Mouse (Mus musculus): ENCODE results near the gene Chil1. TPM values are rescaled to one million over a fixed set of nuclear protein-coding genes. Genes with fewer than 3 reads are reported as not detected.

The Chil1 gene
- polyA plus RNA-seq, 1 experiment from 2014 or later: 2.8 TPM

DNA sequence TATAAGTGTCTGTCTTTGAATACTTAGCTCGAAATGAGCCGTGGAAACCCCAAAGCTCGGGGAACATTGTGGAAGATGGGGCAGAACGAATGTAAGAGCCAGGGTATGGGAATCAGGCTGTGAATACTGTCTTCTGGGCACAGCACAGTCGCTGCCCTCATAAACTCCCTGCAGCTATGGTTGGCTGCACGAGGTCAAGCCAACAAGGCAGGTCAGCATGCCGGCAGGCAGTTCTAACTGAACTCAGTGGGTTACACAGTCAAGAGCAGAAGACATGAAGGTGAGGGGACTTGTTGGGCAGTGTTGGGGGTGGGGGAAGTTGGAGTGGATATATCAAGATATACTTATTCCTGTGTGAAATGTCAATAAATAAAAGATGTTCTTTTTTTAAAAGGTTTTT is 33.1 kb downstream of the Chil1 start:
- Histone ChIP-seq H3K4me1 (replicated peaks) (peaks cover 12% of the 10 kb centered on the region), H3K4me3 (no peak overlapping the region), H3K9ac (no peak overlapping the region), H3K27ac (replicated peaks) (no peak overlapping the region), H3K27me3 (no peaks in the 10 kb centered on the region), H3K4me2 (no peak overlapping the region), H3K36me3 (no peaks in the 10 kb centered on the region), H3K9me3 (no peaks in the 10 kb centered on the region)
- WGBS: 42% methylated on average over 7 of the region's 7 CpGs
- no peak for ATAC-seq (ENCODE audit: low read depth)

DNA sequence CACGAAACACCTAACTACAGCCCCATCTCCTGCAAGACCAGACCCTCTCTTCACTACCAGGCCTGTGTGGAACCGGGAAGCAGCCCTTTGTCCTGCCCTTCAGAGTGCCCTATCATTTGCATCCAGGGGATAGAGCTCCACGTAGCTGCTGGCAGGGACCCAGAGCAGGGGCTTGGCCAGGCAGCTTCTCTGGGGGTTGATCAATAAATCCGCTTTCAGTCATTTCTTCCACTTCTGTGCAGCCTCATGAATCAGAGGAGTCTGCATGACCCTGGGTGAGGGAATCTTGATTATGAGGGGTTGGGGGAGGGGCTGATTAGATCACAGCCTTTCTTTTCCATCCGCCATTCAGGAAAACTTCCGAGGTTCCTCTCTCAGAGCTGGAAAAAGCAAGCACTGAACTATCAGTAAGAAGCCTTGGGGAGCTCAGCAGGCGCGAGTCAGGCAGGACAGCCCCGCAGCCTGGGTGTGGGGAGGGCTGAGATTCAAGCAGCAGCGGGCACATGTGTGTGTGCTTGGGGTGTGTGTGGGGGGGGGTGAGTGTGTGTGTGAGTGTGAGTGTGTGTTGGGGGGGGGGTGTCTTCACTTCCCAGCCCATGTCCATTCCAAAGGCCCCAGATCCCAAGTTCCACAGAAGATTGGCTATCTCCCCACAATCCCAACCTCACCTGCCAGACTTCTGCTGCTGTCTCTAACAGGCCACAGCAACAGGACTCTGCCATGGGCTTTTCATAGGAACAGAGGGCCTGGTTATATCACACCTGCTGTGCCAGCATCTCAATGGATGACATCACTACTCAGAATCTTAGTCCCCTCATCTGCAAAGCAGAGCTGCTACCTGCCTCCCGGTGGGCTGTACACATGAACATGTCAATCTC is 34.0 kb downstream of the Chil1 start:
- H3K9ac ChIP-seq: peak overlapping the region; percentile 12; the same call in 1 of the 2 replicates
- no peaks in the 10 kb centered on the region for H3K9me3 ChIP-seq
- peaks cover 12% of the 10 kb centered on the region for H3K4me1 ChIP-seq (replicated peaks)
- H3K4me3 ChIP-seq: no peak overlapping the region
- H3K36me3 ChIP-seq: no peaks in the 10 kb centered on the region
- peak overlapping the region; percentile 46 for H3K27ac ChIP-seq (replicated peaks)
- ATAC-seq (ENCODE audit: low read depth): peak; percentile 36; the same call in 1 of the 2 replicates
- 20% methylated on average over 11 of the region's 11 CpGs for WGBS
- H3K4me2 ChIP-seq: 0 out of 2 replicates have a peak overlapping the region, but pooled peaks have one; percentile 1
- no peaks in the 10 kb centered on the region for H3K27me3 ChIP-seq

DNA sequence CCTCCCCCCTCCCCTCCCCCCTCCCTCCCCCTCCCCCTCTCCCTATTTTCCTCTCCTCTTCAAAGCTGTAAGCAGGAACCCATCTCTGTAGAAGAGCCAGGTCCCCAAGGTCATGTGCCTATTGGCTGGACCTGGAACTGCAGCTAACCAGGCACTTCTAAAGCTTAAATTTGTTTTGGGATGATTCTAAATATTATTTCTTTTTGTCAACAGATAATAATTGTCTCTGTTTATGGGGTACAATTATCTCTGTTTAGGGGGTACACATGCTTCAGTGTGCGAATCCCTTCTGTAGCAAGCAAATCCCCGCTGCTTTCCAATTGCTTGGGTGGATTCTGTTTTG is 34.6 kb downstream of the Chil1 start:
- Histone ChIP-seq H3K9ac (no peak overlapping the region), H3K36me3 (no peaks in the 10 kb centered on the region), H3K4me2 (no peak overlapping the region), H3K27me3 (no peaks in the 10 kb centered on the region), H3K9me3 (no peaks in the 10 kb centered on the region), H3K4me3 (no peak overlapping the region), H3K4me1 (replicated peaks) (peaks cover 12% of the 10 kb centered on the region), H3K27ac (replicated peaks) (no peak overlapping the region)
- 81% methylated on average over 2 of the region's 2 CpGs for WGBS
- no peak for ATAC-seq (ENCODE audit: low read depth)

DNA sequence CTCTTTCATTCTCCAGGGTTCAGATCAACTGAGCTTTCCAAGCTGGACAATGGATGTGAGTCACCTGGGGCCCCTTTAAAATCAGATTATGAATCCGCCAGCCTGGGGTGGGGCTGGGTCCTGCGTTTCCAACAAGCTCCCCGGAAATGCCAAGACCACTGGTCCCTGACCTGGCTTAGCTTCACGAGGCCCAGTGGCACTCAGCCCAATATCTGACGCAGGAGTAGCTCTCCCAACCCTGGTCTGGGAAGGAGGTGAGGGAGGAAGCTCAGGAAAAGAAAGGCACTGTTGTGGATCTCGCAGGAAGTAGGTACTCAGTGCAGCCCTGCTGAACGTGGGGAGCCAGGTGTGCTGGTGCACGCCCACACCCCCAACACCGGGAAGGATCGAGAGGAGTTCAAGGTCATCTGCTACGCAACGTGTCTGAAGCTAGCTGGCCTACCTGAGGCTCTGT is 35.1 kb downstream of the Chil1 start:
- Histone ChIP-seq H3K4me1 (replicated peaks) (peaks cover 12% of the 10 kb centered on the region), H3K27me3 (no peaks in the 10 kb centered on the region), H3K36me3 (no peaks in the 10 kb centered on the region), H3K4me2 (no peak overlapping the region), H3K9ac (no peak overlapping the region), H3K4me3 (no peak overlapping the region), H3K27ac (replicated peaks) (no peak overlapping the region), H3K9me3 (no peaks in the 10 kb centered on the region)
- 75% methylated on average over 12 of the region's 12 CpGs for WGBS
- no peak for ATAC-seq (ENCODE audit: low read depth)

DNA sequence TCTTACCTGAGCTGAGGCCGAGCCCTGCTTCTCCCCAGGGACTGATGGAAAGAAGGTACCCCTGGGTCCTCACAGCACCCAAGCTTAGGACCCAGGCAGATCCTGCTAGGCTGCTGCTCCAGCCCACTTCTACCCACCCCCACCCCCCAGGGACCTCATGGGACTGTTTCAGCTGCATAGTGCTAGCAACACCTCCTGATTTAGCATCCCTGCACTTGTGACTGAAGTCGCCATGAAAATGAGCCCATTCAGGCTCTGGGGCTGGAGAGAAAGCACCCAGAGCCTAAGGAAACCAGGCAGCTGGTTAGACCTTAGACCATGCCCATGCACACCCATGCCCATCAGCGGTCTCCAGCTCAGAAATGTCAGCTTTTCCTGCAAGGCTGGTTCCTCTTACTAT is 36.0 kb downstream of the Chil1 start:
- no peak for ATAC-seq (ENCODE audit: low read depth)
- 84% methylated on average over 3 of the region's 3 CpGs for WGBS

DNA sequence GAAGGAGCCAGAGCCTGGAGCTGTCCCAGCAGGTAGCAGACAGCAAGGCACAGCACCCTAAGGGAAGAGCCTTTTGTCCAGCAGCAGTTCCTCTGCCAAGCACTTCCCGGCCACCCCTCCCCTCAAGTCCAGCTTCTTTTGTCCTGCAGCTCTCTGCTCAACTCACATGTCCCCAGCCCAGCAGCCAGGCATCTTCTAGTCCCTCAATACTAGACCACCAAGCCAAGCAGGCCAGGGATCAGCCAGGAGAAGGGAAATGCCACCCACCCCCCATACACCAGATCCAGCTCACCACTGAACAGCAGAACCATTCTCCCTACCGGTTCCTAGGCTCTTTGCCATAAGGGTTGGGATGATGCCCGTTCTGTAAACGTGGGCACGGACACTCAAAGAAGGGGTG is 37.6 kb downstream of the Chil1 start:
- Histone ChIP-seq H3K9me3 (no peaks in the 10 kb centered on the region), H3K27me3 (no peaks in the 10 kb centered on the region; the same call in 1 of the 2 replicates), H3K4me2 (no peak overlapping the region), H3K27ac (replicated peaks) (no peak overlapping the region), H3K36me3 (no peaks in the 10 kb centered on the region), H3K9ac (no peak overlapping the region), H3K4me1 (replicated peaks) (peaks cover 12% of the 10 kb centered on the region), H3K4me3 (no peak overlapping the region)
- whole genome bisulfite sequencing: 78% methylated on average over 5 of the region's 5 CpGs
- no peak for ATAC-seq (ENCODE audit: low read depth)

More for the DNA sequence above, 36.0 kb downstream of the Chil1 start:
- Histone ChIP-seq H3K4me3 (no peak overlapping the region), H3K27ac (replicated peaks) (no peak overlapping the region), H3K4me2 (no peak overlapping the region), H3K27me3 (no peaks in the 10 kb centered on the region), H3K4me1 (replicated peaks) (peaks cover 12% of the 10 kb centered on the region), H3K9me3 (no peaks in the 10 kb centered on the region), H3K36me3 (no peaks in the 10 kb centered on the region), H3K9ac (no peak overlapping the region)

DNA sequence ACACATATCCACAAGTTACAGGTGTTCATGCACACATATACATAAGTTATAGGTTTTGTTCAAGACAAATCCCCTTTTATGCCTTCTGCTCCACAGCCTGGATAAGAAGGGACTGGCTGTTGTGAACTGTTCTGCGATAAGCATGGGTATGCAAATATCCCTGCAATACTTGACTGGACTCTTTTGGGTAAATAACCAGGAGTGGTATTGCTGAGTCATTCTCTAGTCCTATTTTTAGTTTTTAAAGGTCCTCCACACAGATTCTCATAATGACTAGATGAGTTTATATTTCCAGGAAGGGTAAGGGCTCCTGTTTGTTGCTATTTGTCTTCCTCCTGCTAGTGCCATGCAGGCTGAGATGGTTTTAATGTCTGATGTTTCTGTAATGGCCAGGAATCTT is 39.2 kb downstream of the Chil1 start:
- ATAC-seq (ENCODE audit: low read depth): no peak

DNA sequence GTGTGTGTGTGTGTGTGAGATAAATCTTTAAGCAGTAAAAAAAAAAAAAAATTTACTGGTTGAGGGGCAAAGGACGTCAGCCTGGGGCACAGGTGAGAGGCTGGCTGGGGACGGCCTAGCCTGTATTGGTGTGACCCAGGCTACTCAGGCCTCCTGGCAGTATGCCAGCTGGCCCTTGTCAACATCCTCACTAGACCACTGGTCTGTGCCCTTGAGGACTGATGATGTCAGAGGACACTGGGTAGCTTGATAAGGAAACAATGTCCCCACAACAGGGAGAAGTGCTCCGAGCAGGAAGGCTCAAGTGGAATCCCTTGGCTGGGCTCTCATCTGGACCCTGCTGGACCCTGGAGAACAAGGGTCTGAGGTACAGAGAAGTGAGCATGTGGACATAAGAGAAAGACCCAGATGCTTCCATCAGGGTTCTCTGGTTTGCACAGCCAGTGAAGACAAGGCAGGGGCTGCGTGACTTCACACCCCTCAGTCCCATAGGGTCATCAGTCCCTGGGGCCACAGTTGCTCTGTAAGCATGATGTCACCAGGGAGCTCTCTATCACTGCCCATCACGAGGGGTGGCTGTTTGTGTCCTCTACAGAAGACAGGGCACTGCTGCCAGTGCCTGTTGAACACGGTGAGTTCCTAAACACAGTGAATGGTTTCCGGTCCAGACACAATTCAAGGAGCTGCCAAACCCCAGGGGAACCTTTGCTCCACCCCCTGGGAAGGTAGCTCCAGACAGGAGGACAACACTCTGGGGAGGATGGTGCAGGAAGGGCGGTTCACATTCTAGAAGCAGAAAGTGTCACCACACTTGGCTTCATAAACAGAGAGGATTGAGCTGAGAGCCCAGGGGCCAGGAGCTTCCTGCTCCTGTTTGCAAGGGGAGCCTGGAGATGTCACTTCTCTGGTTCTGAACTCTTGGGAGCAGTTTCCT is 40.4 kb downstream of the Chil1 start:
- no peak overlapping the region for H3K27ac ChIP-seq (replicated peaks)
- H3K9ac ChIP-seq: no peak overlapping the region
- no peaks in the 10 kb centered on the region for H3K36me3 ChIP-seq
- ATAC-seq (ENCODE audit: low read depth): no peak
- 62% methylated on average over 8 of the region's 8 CpGs for WGBS
- H3K4me1 ChIP-seq (replicated peaks): no peaks in the 10 kb centered on the region
- H3K4me3 ChIP-seq: no peak overlapping the region
- no peaks in the 10 kb centered on the region for H3K9me3 ChIP-seq
- no peaks in the 10 kb centered on the region; the same call in 1 of the 2 replicates for H3K27me3 ChIP-seq
- H3K4me2 ChIP-seq: no peak overlapping the region

More for the DNA sequence above, 39.2 kb downstream of the Chil1 start:
- H3K27ac ChIP-seq (replicated peaks): no peak overlapping the region
- H3K4me2 ChIP-seq: no peak overlapping the region
- H3K4me3 ChIP-seq: no peak overlapping the region
- H3K27me3 ChIP-seq: no peaks in the 10 kb centered on the region; the same call in 1 of the 2 replicates
- no peak overlapping the region for H3K9ac ChIP-seq
- no peaks in the 10 kb centered on the region for H3K36me3 ChIP-seq
- peaks cover 2% of the 10 kb centered on the region for H3K4me1 ChIP-seq (replicated peaks)
- no peaks in the 10 kb centered on the region for H3K9me3 ChIP-seq
- 88% methylated on average over 1 of the region's 1 CpGs for WGBS

DNA sequence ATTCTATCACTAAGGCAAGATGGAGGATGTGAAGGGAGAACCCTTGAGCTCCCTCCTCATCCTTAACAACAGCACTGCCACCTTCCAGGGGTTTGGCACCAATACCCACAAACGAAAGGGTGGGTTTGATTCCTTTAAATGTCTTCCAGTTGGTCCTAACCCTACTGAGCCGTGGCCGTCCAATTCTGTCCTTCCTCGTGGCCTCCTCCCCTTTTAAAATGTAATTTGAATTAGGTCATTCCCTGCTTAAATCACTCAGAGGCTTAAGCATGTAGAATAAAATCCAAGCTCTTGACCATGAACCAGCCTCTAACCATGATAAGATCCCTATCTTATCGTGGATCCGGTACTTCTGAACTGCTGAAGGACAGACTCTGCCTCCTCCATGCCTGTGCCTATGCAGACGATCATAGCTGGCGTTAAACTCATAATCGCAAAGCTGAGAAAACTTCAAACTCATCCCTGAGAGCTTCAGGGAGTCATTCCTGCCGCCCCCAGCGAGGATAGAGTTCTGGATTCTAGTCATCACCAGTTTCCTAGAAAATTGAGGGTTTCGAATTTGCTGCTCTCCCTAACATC is 42.8 kb downstream of the Chil1 start:
- Histone ChIP-seq H3K4me1 (replicated peaks) (no peaks in the 10 kb centered on the region), H3K4me2 (no peak overlapping the region), H3K36me3 (no peaks in the 10 kb centered on the region), H3K4me3 (no peak overlapping the region), H3K27ac (replicated peaks) (no peak overlapping the region), H3K9me3 (no peaks in the 10 kb centered on the region), H3K27me3 (no peaks in the 10 kb centered on the region; the same call in 1 of the 2 replicates), H3K9ac (no peak overlapping the region)
- ATAC-seq (ENCODE audit: low read depth): no peak
- WGBS: 88% methylated on average over 12 of the region's 12 CpGs

DNA sequence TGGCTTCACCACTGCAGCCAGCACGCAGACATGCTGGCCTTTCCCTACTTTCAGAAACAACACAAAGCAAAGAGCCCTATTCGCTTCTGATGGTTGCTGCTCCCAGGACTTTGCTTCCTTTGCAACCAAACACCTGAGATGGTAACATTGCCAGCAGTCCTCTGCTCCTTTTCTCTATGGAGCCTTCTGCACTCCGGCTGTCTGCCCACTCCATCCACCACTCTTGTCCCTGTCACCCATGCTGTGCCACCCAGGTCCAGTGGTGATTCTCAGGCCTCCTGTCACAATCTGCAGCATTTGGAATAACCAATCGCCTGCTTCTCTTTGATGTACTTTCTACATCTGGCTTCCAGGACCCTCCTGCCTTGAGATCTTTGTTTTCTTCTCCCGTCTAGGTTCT is 43.4 kb downstream of the Chil1 start:
- H3K27ac ChIP-seq (replicated peaks): no peak overlapping the region
- H3K27me3 ChIP-seq: no peaks in the 10 kb centered on the region; the same call in 1 of the 2 replicates
- WGBS: 93% methylated on average over 5 of the region's 5 CpGs
- no peaks in the 10 kb centered on the region for H3K4me1 ChIP-seq (replicated peaks)
- no peak overlapping the region for H3K9ac ChIP-seq
- ATAC-seq (ENCODE audit: low read depth): no peak
- no peaks in the 10 kb centered on the region for H3K9me3 ChIP-seq
- H3K4me3 ChIP-seq: no peak overlapping the region
- H3K4me2 ChIP-seq: no peak overlapping the region
- no peaks in the 10 kb centered on the region for H3K36me3 ChIP-seq

DNA sequence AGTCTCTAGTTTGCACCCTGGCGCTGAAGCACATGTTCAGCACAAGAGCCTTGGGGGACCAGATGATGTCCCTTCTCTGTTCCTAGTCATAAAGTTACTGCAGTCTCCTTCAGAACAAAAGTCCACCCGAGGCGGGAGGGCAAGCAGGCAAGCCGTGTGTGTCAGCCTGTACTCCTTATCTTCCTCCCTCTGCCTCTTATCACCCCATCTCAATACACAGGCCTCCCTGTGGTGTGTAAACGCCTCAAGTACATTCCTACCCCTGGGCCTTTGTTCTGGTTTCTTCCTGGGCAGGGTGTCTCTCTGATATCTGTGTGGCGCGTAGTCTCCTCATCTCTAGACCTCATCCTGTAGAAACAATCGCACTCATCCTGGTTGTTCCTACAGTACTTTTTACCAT is 44.8 kb downstream of the Chil1 start:
- Histone ChIP-seq H3K4me3 (no peak overlapping the region), H3K4me2 (no peak overlapping the region), H3K4me1 (replicated peaks) (no peaks in the 10 kb centered on the region; the same call in 1 of the 2 replicates), H3K9me3 (no peaks in the 10 kb centered on the region), H3K9ac (no peak overlapping the region), H3K27ac (replicated peaks) (no peak overlapping the region), H3K27me3 (no peaks in the 10 kb centered on the region; the same call in 1 of the 2 replicates), H3K36me3 (no peaks in the 10 kb centered on the region)
- 76% methylated on average over 8 of the region's 8 CpGs for WGBS
- ATAC-seq (ENCODE audit: low read depth): no peak

Data from neural tube, embryonic 13.5 days (tissue).